Mouse (Mus musculus) spleen, postnatal 10 days (tissue): ENCODE results near the gene Chst5.
"Not testable (repeated sequence)": the region's sequence is repeated elsewhere in the genome, so short reads cannot be mapped to it uniquely, and the experiment has no call there.

Experiments
- DNase-seq, 2 experiments: peaks; one replicate each; pipeline ENCODE4 v3.0.0; 2021 to 2022; ENCODE audit warnings: low spot score in 2 of 2

Gene Chst5

GRCm38 (mm10) chr8:111909621-111910450 lies at the start of gene Chst5:
Gene Chst5, minus strand, starts transcription at chr8:111910447.
- DNase-seq = no peak

- DNase-seq = no peak
Measured at GRCm38 (mm10) chr8:111957231-111957630, 47.0 kb upstream of the Chst5 start.

- no peak for DNase-seq
Measured at GRCm38 (mm10) chr8:111955879-111956278, 45.6 kb upstream of the Chst5 start.

- DNase-seq = no peak
Measured at GRCm38 (mm10) chr8:111954844-111955594, 44.8 kb upstream of the Chst5 start.

GRCm38 (mm10) chr8:111951936-111952335 lies 41.7 kb upstream of the Chst5 start:
- DNase-seq = no peak

GRCm38 (mm10) chr8:111951317-111951716 lies 41.1 kb upstream of the Chst5 start:
- DNase-seq = peak in 1 of 2 experiments; percentile 63

GRCm38 (mm10) chr8:111950846-111951245 lies 40.6 kb upstream of the Chst5 start:
- DNase-seq = no peak

GRCm38 (mm10) chr8:111947954-111948353 lies 37.7 kb upstream of the Chst5 start:
- no peak for DNase-seq

- no peak for DNase-seq
Measured at GRCm38 (mm10) chr8:111947144-111947543, 36.9 kb upstream of the Chst5 start.

- DNase-seq = no peak
Measured at GRCm38 (mm10) chr8:111943544-111943943, 33.3 kb upstream of the Chst5 start.

- peak in 1 of 2 experiments; percentile 79 for DNase-seq
Measured at GRCm38 (mm10) chr8:111941101-111941454, 30.8 kb upstream of the Chst5 start.

- DNase-seq = peak; percentile 95 to 99
Measured at GRCm38 (mm10) chr8:111940171-111941100, 30.2 kb upstream of the Chst5 start, which contains the start of gene Gabarapl2. Gene Gabarapl2, plus strand, starts transcription at chr8:111940703.

GRCm38 (mm10) chr8:111939516-111940142 lies 29.4 kb upstream of the Chst5 start:
- DNase-seq = peak; percentile 60 to 73

- DNase-seq = not testable (repeated sequence)
Measured at GRCm38 (mm10) chr8:111938076-111938985, 28.1 kb upstream of the Chst5 start.

GRCm38 (mm10) chr8:111937184-111937583 lies 26.9 kb upstream of the Chst5 start:
- DNase-seq = no peak

- DNase-seq = no peak
Measured at GRCm38 (mm10) chr8:111934201-111934600, 24.0 kb upstream of the Chst5 start.

GRCm38 (mm10) chr8:111933348-111934076 lies 23.3 kb upstream of the Chst5 start, which contains the start of gene Tmem231:
Gene Tmem231, minus strand, starts transcription at chr8:111933881.
- DNase-seq = peak; percentile 82 to 94

- peak; percentile 54 to 88 for DNase-seq
Measured at GRCm38 (mm10) chr8:111932580-111933336, 22.5 kb upstream of the Chst5 start.

- DNase-seq = no peak
Measured at GRCm38 (mm10) chr8:111931721-111932120, 21.5 kb upstream of the Chst5 start.
